Mouse (Mus musculus): Measurements from ENCODE around the gene Mroh2a.

DNA sequence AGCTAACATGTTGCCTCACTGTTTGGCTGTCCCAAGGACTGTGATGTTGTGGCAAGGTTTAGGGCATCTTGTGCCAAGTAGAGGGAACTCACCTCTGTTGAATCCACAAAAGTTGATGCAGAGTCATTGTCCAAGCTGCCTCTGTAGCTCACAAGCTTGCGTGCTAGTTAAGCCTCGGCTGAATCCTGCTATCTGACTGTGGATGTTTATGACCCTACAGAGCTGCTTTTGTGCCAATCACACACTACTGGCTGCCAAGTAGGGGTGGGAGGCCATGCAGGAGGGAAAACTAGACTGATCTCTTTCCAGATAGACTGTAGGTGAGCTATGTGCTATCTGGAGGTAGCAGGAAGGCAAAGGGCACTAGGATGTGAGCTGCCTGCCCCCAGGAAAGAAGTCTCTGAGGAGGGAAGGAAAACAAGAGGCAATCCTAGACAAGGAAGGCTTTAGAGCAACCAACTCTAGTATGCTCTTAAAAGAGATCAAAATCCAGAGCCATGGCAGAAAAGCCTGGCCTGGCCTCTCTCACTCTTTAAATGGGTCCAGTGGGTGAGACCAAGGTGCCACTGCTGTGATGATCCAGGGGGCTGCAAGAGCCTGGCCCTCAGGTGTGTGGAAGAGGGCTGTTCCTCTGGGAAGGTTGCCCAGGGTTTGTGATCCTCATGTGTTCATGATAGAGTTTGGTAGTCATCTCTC lies 12.9 kb upstream of the Mroh2a start:
- TF ChIP-seq POLR2A (IDR thresholded peaks at IDR 0.05; ENCODE audit: low read depth, low read length) (no peak), CTCF (conservative IDR thresholded peaks at IDR 0.05; ENCODE audit: insufficient read depth, insufficient read length, low read depth, low read length) (no peak)

Data from kidney, adult 2 months (tissue).